Mouse (Mus musculus) right cerebral cortex, postnatal 14 days (tissue): ENCODE measurements around the gene Bmp5.

Source experiments
- DNase-seq: peaks from one replicate; pipeline ENCODE4 v3.0.0; 2022

The Bmp5 gene

GRCm38 (mm10) chr9:75846010-75846409 lies 70.8 kb downstream of the Bmp5 start:
- DNase-seq = no peak

DNA sequence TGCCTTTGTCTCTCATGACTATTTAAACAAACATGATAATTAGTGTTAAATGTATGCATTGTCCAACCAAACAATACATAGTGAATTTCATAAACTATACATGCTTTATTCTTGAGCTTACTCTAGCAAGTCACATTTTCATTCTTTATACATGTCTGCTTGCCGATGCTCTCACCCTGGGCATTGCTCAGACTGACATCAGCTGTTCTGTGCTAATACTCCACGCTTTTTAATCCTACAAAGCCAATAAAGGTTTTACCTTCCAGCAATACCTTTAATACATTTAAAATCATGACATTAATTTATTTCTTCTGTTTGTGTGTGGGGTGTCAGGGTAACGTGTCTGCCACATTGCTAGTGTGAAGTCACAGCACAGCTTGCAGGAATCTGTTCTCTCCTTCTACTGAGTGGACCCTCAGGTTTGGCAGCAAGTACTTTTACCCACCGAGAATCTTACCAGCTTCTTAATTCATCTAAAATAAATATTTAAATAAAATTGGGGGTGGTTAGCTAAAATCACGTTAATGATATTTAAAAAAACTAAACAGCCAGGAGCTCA lies 75.6 kb downstream of the Bmp5 start:
- no peak for DNase-seq

- no peak for DNase-seq
These were observed 83.0 kb downstream of the Bmp5 start for GRCm38 (mm10) chr9:75858161-75858560.

GRCm38 (mm10) chr9:75858939-75859338 lies 83.8 kb downstream of the Bmp5 start:
- no peak for DNase-seq

DNA sequence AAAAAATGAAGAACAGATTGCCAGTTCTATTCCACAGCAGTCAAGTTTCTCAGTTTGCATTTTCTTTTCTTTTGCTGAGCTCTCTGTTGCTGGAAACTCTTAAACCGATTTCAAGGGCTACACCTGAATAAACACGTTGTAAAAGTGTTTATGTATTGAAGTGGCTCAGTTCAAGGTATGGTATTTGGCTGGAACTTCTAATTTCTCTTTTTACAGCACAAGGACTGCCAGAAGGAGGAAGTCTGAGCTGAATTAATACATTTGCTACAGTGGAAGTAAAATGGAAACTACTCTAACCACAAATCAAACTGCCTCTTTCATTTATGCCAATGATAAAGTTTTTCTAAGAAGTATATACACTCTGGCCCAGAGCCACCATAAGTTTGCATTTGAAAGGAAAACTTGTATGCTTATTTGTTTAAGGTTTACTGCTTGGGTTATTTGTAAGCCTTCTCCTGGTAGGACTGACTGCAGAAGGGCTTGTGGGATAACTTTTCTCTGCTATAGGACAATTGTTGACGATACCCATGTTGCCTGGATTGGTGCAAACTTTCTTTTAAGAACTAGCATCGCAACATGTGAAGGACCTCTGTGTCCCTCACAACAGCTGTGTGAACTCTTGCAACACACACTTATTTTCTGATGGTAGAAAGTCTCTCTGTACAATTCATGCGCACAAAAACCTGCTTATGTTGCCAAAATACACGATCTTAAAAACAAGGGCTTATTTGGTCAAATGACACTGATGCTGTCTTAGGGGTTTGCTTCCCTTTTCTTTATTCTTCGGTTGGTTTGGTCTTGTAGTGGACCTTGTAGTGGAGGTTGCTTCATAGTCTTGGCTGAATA lies 95.4 kb downstream of the Bmp5 start:
- DNase-seq = no peak

DNA sequence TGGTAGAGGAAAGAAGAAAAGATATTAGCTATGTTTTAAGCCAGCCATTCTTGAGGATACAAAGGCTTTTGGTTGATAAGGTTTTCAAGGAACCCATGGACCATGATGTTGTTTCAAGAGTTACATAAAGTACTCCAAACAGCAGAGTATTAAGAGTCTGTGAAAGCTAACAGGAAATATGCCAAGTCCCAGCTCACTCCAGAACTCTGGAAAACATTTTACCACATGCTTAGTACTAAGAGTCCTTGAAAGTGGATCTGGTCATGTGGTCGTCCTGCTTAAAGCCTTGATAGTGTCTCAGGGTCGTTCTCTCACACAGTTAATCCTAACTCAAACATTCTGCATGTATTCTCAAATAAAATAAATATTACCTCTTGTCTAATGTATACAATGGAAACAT lies 101.2 kb downstream of the Bmp5 start:
- DNase-seq = no peak

- DNase-seq = no peak
These were observed 108.5 kb downstream of the Bmp5 start for GRCm38 (mm10) chr9:75883481-75884190.

DNA sequence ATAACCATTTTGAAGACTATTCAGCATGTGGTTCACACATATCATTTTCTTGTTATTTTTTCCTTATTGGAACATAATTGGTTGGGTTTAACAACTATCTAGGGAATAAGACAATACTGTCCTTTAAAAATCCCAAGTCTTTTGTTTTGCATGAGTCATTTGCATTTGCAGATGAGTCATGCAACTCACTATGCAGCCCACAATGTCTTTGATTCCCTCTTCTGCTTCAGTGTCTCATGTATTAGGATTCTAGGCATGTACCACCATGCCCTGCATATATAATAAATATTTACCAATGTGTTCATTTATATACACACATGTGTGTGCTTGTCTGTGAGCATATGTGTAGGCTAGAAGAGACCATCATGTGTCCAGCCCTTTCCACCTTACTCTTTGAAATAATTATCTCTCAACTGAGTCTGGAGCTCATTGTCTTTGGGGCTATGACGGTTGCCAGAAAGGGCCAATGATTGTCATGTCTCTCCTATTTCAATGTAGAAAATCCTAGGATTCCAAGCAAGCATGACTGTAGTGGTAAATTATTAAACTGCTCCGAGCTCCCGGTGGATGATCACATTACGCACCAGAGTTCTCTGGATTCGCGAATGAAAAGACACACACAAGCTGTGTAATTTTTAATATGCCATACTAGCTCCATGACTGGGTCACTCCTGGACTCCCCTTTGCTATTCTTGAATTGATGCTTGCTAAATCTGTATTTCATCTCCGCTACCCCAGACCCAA lies 111.8 kb downstream of the Bmp5 start:
- no peak for DNase-seq

DNA sequence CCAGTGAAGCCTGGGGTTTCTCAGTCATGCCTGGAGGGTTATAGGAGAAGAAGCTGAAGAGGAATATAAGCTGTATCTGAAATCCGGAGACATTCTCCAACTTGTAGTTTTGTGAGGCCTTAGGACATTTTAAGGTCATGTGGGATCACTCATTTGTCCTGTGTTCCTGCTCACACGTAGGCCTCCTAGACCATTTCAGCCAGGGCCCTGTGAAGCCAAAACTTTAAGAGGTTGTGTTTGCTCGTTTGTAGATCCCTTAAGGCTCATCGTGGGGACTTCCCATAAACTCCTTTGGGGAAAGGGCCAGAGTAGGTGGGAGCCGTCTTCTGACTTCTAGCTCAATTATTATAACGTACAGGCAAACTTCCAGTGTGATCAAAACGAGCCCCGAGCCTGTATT lies 121.8 kb downstream of the Bmp5 start:
- DNase-seq = no peak

DNA sequence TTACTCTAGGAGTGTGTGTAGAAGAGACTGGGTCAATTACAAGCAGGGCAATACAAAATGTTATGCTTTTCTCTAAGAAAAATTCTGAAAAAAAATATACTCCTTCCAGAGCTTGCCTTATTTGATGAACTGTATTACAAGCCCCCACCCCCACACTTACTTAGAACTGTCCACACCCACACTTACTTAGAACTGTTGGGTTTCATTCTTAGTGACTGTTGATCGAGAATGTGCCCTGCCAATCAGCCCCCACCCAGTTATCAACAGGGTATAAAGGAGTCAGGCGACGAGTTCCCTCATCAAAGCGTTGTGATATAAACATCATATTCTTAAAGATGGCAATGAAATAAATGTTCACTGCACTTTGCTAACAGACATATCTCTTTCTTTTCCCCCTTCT lies 122.9 kb downstream of the Bmp5 start:
- no peak for DNase-seq

DNA sequence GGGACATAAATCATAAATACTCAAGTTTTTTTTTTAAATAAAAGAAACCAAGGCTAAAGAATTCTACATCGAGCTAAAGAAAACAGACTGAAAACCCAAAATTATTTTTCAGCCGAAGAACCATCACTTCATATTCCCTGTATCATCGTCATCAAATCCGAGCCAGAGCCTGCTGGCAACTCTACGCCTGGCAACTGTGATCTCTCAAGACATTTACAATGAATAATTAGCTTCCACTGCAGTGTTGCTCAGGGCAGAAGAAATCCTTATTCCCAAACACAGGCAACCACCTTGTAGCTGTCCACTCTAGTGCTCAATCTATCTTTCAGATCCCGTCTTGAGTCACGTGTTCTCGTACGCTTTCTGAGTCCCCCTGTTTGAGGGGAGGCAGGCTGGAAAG lies 126.1 kb downstream of the Bmp5 start:
- no peak for DNase-seq

- DNase-seq = no peak
These were observed 130.3 kb downstream of the Bmp5 start for GRCm38 (mm10) chr9:75905497-75905896.

DNA sequence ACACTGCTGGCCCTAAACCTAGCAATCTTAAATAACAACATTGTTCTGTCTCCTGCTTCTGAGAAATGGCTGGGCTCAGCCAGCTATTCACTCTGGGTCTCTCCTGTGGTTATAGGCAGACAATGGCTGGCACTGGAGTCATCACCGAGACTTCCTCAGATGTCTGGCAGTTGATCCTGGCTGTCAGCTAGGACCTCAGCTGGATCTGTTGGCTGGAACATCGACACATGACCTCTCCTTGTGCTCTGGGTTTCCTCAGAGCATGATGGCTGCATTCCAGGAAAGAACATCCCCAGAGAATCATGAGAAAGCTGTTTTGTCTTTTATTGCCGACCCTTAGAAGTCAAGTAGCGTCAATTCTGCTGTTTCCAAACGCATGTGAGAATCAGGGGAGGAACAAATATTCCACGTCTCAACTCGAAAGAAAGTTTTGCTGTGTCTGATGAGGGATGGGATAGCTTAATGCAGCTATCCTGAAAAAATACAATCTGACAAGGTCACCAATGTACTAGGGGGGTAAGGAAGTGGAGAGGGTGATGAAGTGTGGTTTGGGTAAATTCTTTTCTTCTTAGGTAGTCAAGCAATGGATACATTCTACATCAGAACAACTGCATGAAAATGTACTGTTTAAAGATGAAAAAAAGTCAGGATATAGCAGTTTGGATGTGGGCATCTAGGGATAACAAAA lies 135.1 kb downstream of the Bmp5 start:
- no peak for DNase-seq

- DNase-seq = no peak
These were observed 136.4 kb downstream of the Bmp5 start for GRCm38 (mm10) chr9:75911542-75911941.

DNA sequence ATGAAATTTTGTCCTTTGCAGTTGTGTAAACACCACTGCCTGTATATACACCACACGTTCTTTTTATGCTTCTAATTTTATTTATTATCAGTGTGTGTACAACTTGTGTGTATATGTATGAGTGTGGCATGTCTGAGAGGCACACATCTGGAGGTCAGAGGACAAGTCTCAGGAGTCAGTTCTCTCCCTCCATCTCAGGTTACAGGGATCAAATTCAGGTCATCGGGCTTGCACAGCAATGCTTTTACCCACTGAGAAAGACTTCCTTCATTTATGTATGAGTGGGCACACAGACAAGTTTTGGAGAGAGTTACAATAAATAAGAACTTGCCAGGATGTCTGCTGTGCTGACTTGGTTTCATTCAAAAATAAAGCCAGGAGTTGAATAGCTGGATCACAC lies 140.9 kb downstream of the Bmp5 start:
- no peak for DNase-seq

GRCm38 (mm10) chr9:75927196-75927880 lies 152.2 kb downstream of the Bmp5 start:
- DNase-seq = no peak

- DNase-seq = no peak
These were observed 152.9 kb downstream of the Bmp5 start for GRCm38 (mm10) chr9:75928068-75928467.

DNA sequence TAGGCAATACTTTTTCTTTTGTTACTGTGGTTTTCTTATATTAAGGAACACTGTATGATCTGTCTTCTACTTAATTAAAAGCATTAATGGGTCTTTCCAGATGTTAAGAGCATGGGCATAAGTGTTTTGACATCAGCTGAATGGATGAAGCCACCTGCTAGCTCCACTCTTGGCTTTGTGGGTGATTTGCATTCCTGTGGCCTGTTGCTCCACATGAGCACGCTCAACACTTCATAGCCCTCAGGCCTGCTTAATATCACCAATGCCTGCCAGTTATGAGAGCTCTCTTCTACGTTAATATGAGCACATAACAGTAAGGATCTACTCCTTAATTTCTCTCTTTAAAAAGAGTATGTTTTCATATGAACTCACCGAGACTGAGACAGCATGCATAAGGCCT lies 169.5 kb downstream of the Bmp5 start:
- DNase-seq = no peak
